16 mouse cellular contexts compared by ENCODE assay signal in the genomic region with DNA sequence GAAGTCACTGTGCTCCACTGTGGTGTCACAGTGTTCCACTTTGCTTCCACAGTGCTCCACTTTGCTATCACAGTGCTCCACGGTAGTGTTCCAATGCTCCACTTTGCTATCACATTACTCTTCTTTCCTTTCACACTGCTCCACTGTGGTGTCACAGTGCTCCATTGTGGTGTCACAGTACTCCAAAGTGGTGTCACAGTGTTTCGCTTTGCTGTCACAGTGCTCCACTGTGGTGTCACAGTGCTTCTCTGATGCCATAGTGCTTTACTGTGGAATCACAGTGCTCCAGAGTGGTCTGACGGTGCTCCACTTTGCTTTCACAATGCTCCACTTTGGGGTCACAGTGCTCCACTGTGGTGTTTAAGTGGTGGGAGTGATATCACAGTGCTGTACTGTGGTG.
"Had no signal": no experiment of that assay in that cellular context is flagged by ENCODE, and none has a peak within 500 bp of the region (broad histone marks: within the 10 kb centered on the region; RNA-seq: fewer than 3 reads in every experiment).

No protein-coding gene starts in this region.

- H3K27ac ChIP-seq: liver, embryonic 13.5 days; liver, embryonic 15.5 days; lung, embryonic 15.5 days; macrophage; midbrain, embryonic 12.5 days; midbrain, embryonic 15.5 days; neural tube, embryonic 12.5 days; stomach, embryonic 15.5 days; stomach, postnatal 0 days had no signal

- H3K27me3 ChIP-seq: liver, embryonic 13.5 days; liver, embryonic 15.5 days; lung, embryonic 15.5 days; midbrain, embryonic 12.5 days; midbrain, embryonic 15.5 days; neural tube, embryonic 12.5 days; stomach, embryonic 15.5 days had no signal

- H3K4me3 ChIP-seq: liver, embryonic 13.5 days; liver, embryonic 15.5 days; lung, embryonic 15.5 days; midbrain, embryonic 12.5 days; midbrain, embryonic 15.5 days; neural tube, embryonic 12.5 days; stomach, embryonic 15.5 days had no signal

- H3K4me2 ChIP-seq: liver, embryonic 13.5 days; liver, embryonic 15.5 days; lung, embryonic 15.5 days; midbrain, embryonic 12.5 days; midbrain, embryonic 15.5 days; neural tube, embryonic 12.5 days; stomach, embryonic 15.5 days had no signal

- H3K9ac ChIP-seq: liver, embryonic 13.5 days; liver, embryonic 15.5 days; liver, postnatal 0 days; lung, embryonic 15.5 days; midbrain, embryonic 12.5 days; midbrain, embryonic 15.5 days; neural tube, embryonic 12.5 days; stomach, embryonic 15.5 days had no signal

- H3K36me3 ChIP-seq: liver, embryonic 13.5 days; liver, embryonic 15.5 days; lung, embryonic 15.5 days; midbrain, embryonic 12.5 days; midbrain, embryonic 15.5 days; neural tube, embryonic 12.5 days; stomach, embryonic 15.5 days had no signal

- ATAC-seq: liver, postnatal 0 days; lung, postnatal 0 days; midbrain, embryonic 15.5 days had no signal

- H3K4me1 ChIP-seq: liver, embryonic 13.5 days; liver, embryonic 15.5 days; lung, embryonic 15.5 days; midbrain, embryonic 12.5 days; midbrain, embryonic 15.5 days; neural tube, embryonic 12.5 days; stomach, embryonic 15.5 days had no signal

- DNase-seq: liver, embryonic 13.5 days; lung, adult 2 months; lung, postnatal 14 days; lung, postnatal 36 days; right cerebral cortex, postnatal 14 days; thymus, postnatal 25 days had no signal

- H3K9me3 ChIP-seq: lung, embryonic 15.5 days; midbrain, embryonic 12.5 days; midbrain, embryonic 15.5 days; neural tube, embryonic 12.5 days; stomach, embryonic 15.5 days had no signal
